Mouse (Mus musculus) liver, embryonic 15.5 days (tissue): ENCODE measurements around the gene Acaa1a. TPM values are rescaled to one million over a fixed set of nuclear protein-coding genes. Genes with fewer than 3 reads are reported as not detected.
A peak's percentile ranks its signal among the peaks of the same experiment; 100 is the strongest.

ENCODE experiments used
- ATAC-seq: fragments of 200-750 bp; cut with Nextera tagmentation; 2 replicates; pipeline ENCODE4 v1.8.0; 2017; ENCODE audit warnings: moderate number of reproducible peaks, mild to moderate bottlenecking, moderate library complexity; ENCODE audit not compliant: insufficient read depth
- H3K27ac ChIP-seq: fragments of 300-500 bp; sonication (generic); replicated peaks from 2 replicates; pipeline ENCODE4 v1.5.1; 2015; ENCODE audit warnings: mild to moderate bottlenecking, inconsistent platforms
- H3K27me3 ChIP-seq: fragments of 300-500 bp; sonication (generic); 2 replicates; pipeline ENCODE4 v1.6.1; 2015; ENCODE audit warnings: mild to moderate bottlenecking, inconsistent platforms
- H3K36me3 ChIP-seq: fragments of 300-500 bp; sonication (generic); replicated peaks from 2 replicates; pipeline ENCODE4 v1.6.1; 2015; ENCODE audit warnings: moderate library complexity, mild to moderate bottlenecking, inconsistent platforms
- H3K4me1 ChIP-seq: fragments of 300-500 bp; sonication (generic); replicated peaks from 2 replicates; pipeline ENCODE4 v1.6.1; 2015; ENCODE audit warnings: inconsistent platforms
- H3K4me2 ChIP-seq: fragments of 300-500 bp; sonication (generic); 2 replicates; pipeline ENCODE4 v1.6.1; 2015; ENCODE audit warnings: moderate library complexity, mild to moderate bottlenecking, inconsistent platforms
- H3K4me3 ChIP-seq: fragments of 300-500 bp; sonication (generic); replicated peaks from 2 replicates; pipeline ENCODE4 v1.5.1; 2015; ENCODE audit warnings: mild to moderate bottlenecking, inconsistent platforms
- H3K9ac ChIP-seq: fragments of 300-500 bp; sonication (generic); 2 replicates; pipeline ENCODE4 v1.6.1; 2015; ENCODE audit warnings: moderate library complexity, mild to moderate bottlenecking, inconsistent platforms
- H3K9me3 ChIP-seq: fragments of 300-500 bp; sonication (generic); replicated peaks from 2 replicates; pipeline ENCODE4 v1.6.1; 2016; ENCODE audit warnings: inconsistent platforms
- WGBS: fragments of 180-500 bp; shearing (Covaris S2); methylation state at CpG from one replicate; pipeline ENCODE4 v1.1.7; 2015; ENCODE audit warnings: mixed read lengths; ENCODE audit not compliant: insufficient replicate concordance; 5-methylcytosine and 5-hydroxymethylcytosine counted together
- polyA plus RNA-seq: library from polyadenylated mRNA; unstranded; fragments of >200 nt; fragmentation: Nextera tagmentation; extraction: Ambion mirVana; gene quantifications from 2 replicates; pipeline ENCODE4 v1.2.1, GENCODE M21; 2015

Gene Acaa1a
- polyA plus RNA-seq, 1 experiment from 2014 or later = 42.4 TPM

DNA sequence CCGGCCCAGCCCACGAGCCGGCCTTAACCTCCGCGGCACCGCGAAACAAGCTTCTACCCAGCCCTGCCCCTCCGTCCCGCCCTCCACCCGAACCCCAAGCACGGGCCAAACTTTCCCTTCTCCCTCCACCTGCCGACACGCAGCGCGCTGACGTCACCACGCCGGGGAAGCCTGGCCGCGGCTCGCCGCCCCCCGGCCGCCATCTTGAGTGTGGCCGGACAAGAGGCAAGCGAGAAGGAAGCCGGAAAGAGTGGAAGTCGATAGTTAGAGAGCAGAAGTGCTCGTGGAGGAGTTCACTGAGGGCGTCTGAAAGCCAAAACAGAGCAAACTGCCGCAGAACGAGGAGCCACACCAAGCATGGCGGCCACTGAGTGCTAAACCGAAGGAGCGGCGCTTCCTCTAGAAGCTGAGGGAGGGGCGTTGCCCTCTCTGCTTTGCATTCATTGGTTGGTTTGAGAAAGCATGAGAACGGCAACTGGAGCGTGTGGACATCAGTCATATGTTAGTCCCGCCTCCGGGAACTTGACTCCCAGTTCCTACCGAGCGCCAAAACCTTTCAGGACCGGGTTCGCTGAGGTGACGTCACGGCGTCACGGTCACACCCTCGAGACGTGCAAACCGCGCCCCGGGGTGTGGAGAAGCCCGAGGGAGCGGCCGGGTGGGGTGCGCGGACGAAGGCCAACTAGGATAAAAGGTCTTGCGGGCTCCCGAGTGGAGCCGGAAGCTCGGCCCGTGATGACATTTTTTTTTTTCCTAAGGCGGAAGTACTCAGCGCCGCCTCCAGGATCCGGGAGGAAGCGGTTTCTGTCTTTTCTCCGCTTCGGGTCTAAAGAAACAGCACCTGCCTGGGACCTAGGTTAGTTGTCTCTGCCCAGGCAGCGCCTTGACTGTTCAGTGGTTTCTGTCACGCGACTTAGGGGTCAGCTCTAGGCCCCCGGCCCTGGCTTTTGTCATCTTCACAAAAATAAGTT, 16.9 kb upstream of the Acaa1a start, which contains the start of gene Oxsr1:
Oxsr1 (minus strand) TSS at position 139 of the 971 bp plus-strand sequence.
- H3K9me3 ChIP-seq = no peaks in the 10 kb centered on the region
- ATAC-seq = peak; percentile 94
- peak within 1 kb of the TSS; percentile 99 for H3K27ac ChIP-seq
- H3K4me1 ChIP-seq = peaks cover 41% of the 10 kb centered on the region
- WGBS = under 1% methylated on average over 76 of the region's 76 CpGs
- H3K4me3 ChIP-seq = peak within 1 kb of the TSS; percentile 86
- no peaks in the 10 kb centered on the region for H3K36me3 ChIP-seq
- H3K9ac ChIP-seq = peak within 1 kb of the TSS; percentile 83
- H3K4me2 ChIP-seq = peak within 1 kb of the TSS; percentile 96
- H3K27me3 ChIP-seq = no peaks in the 10 kb centered on the region

DNA sequence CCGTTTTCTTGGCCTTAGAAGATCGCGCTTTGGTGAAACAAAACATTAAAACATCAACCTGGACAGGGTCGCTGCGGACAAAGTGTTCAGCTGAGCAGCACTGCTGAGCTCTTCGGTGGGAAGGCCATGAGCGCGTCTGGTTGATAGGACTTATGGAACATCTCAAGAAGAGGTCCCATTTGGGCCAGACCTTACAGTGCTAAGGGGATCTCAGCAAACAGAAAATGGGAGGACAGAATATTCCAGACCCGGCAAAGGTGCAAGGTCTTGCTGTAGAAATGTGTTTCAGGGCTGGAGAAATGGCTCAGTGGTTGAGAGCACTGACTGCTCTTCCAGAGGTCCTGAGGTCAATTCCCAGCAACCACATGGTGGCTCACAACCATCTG, 16.2 kb upstream of the Acaa1a start:
- no peak for ATAC-seq
- H3K4me2 ChIP-seq = peak overlapping the region; percentile 96
- H3K4me3 ChIP-seq = peak overlapping the region; percentile 86
- 2% methylated on average over 9 of the region's 9 CpGs for WGBS
- no peaks in the 10 kb centered on the region for H3K9me3 ChIP-seq
- no peaks in the 10 kb centered on the region for H3K36me3 ChIP-seq
- H3K4me1 ChIP-seq = peaks cover 41% of the 10 kb centered on the region
- peak overlapping the region; percentile 77 for H3K9ac ChIP-seq
- peak overlapping the region; percentile 99 for H3K27ac ChIP-seq
- H3K27me3 ChIP-seq = no peaks in the 10 kb centered on the region

DNA sequence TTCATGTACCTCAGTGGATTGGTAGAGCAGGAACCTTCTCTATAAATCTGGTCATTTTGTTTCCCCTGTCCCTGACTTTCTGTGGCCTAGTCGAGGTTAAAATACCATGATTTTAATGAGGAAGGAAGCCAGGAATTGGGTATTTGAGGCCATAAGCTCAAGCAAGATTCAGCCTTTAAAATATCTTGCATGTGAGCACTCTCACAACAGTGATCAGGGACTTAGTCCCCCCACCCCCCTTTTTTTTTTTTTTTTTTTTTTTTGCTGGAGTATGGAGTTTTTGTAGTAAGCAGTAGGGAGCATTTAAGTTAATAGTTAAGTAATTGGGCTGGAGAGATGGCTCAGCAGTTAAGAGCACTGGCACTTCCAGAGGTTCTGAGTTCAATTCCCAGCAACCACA, 15.3 kb upstream of the Acaa1a start:
- Histone ChIP-seq H3K4me2 (peak overlapping the region; percentile 96), H3K27me3 (no peaks in the 10 kb centered on the region), H3K27ac (no peak overlapping the region; the same call in 1 of the 2 replicates), H3K4me3 (peak overlapping the region; percentile 86), H3K36me3 (no peaks in the 10 kb centered on the region), H3K9me3 (no peaks in the 10 kb centered on the region), H3K4me1 (peaks cover 41% of the 10 kb centered on the region), H3K9ac (0 out of 2 replicates have a peak overlapping the region, but pooled peaks have one; percentile 77)
- ATAC-seq = no peak
- 32% methylated on average over 1 of the region's 1 CpGs for WGBS

GRCm38 (mm10) chr9:119328488-119328887, 11.0 kb upstream of the Acaa1a start:
- H3K27ac ChIP-seq = no peak overlapping the region
- peaks cover 12% of the 10 kb centered on the region for H3K4me1 ChIP-seq
- WGBS = 39% methylated on average over 3 of the region's 3 CpGs
- ATAC-seq = no peak
- no peak overlapping the region for H3K4me2 ChIP-seq
- no peaks in the 10 kb centered on the region for H3K27me3 ChIP-seq
- H3K9me3 ChIP-seq = no peaks in the 10 kb centered on the region
- no peaks in the 10 kb centered on the region for H3K36me3 ChIP-seq
- H3K9ac ChIP-seq = no peak overlapping the region
- no peak overlapping the region for H3K4me3 ChIP-seq

DNA sequence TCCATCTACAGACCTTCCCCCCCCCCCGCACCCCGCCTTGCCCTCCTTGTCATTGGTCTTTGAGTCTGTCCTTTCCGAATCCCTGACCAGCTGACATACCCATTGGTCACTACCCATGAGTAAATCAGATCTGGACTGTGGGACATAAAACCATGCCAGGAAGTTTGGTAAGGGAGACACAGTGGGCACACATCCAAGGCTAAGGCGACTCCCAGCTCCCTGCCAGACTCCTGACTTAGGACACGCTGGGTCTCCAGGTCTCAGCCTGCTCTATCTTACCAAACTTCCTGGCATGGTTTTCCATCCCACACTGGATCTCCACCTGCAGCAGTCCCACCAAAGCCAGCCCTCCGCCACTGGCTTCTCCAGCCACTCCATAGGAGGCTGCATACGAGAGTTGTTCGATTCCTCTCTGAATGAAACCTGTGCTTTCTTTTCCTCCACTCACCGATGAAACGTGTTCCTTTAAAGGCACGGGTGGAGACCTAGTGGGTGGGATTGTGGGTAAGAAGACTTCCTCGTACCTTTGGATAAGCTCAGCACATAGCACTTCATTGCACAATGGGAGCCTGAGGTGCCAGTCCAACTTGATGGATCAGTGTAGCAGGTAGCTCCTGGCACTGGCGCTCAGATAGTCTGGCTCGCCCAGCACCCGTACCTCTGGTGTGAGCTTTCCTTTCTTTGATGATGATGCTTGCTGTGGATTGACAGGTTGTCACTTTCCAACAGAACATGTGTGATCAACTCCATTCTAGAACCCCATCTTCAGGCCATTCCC, 9.1 kb upstream of the Acaa1a start:
- Histone ChIP-seq H3K4me1 (peaks cover 11% of the 10 kb centered on the region), H3K9me3 (no peaks in the 10 kb centered on the region), H3K36me3 (no peaks in the 10 kb centered on the region), H3K27ac (no peak overlapping the region), H3K9ac (no peak overlapping the region), H3K4me2 (no peak overlapping the region), H3K27me3 (no peaks in the 10 kb centered on the region), H3K4me3 (no peak overlapping the region)
- ATAC-seq = no peak
- 71% methylated on average over 15 of the region's 15 CpGs for WGBS

- peak overlapping the region; percentile 37; the same call in 1 of the 2 replicates for H3K4me2 ChIP-seq
- H3K27me3 ChIP-seq = no peaks in the 10 kb centered on the region
- H3K27ac ChIP-seq = peak overlapping the region; percentile 51; the same call in 1 of the 2 replicates
- no peaks in the 10 kb centered on the region for H3K9me3 ChIP-seq
- no peak for ATAC-seq
- H3K36me3 ChIP-seq = peaks cover 16% of the 10 kb centered on the region; the same call in 1 of the 2 replicates
- no peak overlapping the region for H3K4me3 ChIP-seq
- WGBS = 14% methylated on average over 10 of the region's 10 CpGs
- H3K4me1 ChIP-seq = peaks cover 26% of the 10 kb centered on the region
- H3K9ac ChIP-seq = no peak overlapping the region
These were observed 5.2 kb upstream of the Acaa1a start for GRCm38 (mm10) chr9:119334324-119334723.

DNA sequence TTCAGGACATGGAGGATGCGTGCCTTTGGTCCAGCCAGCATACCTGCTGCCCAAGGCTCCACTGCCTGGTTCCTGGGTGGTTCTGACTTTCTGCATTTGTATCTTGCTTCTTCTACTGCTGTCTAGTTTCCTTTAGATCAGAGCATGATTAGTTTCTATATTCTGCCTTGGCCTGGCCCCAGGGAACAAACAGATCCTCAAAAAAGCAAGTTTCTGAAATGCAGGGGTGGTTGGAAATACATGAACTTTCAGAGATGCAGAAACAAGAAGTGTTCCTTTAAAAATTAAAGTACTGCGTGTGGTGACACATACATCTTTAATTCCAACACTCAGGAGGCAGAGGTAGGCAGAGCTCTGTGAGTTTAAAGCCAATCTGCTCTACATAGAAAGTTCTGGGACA, 4.6 kb upstream of the Acaa1a start:
- H3K9me3 ChIP-seq = no peaks in the 10 kb centered on the region
- peak overlapping the region; percentile 51; the same call in 1 of the 2 replicates for H3K27ac ChIP-seq
- no peak overlapping the region for H3K4me2 ChIP-seq
- 69% methylated on average over 2 of the region's 2 CpGs for WGBS
- no peak overlapping the region for H3K4me3 ChIP-seq
- peaks cover 16% of the 10 kb centered on the region; the same call in 1 of the 2 replicates for H3K36me3 ChIP-seq
- H3K27me3 ChIP-seq = no peaks in the 10 kb centered on the region
- H3K9ac ChIP-seq = no peak overlapping the region
- ATAC-seq = no peak
- H3K4me1 ChIP-seq = peaks cover 29% of the 10 kb centered on the region

DNA sequence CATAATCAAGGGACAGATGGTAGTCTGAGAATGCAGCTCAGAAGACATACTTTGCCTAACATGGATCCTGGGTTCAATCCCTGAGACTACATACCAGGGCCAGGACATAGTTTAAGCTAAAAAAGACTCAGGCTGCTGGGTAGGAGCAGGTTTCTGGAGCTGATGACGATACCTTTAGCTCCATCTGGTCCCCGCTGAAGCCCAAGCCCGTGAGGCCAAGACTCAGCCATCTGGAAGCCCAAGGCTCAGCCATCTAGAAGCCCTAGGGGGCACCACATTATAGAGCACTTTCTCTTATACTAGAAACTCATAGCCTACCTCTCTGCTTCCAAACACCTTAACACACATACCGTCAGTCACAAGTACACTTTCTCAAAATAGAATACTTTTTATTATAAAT, 3.9 kb upstream of the Acaa1a start:
- 65% methylated on average over 4 of the region's 4 CpGs for WGBS
- H3K4me1 ChIP-seq = peaks cover 36% of the 10 kb centered on the region
- no peaks in the 10 kb centered on the region for H3K27me3 ChIP-seq
- ATAC-seq = no peak
- peaks cover 16% of the 10 kb centered on the region; the same call in 1 of the 2 replicates for H3K36me3 ChIP-seq
- no peak overlapping the region for H3K9ac ChIP-seq
- no peaks in the 10 kb centered on the region for H3K9me3 ChIP-seq
- no peak overlapping the region for H3K27ac ChIP-seq
- H3K4me3 ChIP-seq = no peak overlapping the region
- no peak overlapping the region for H3K4me2 ChIP-seq

- H3K9ac ChIP-seq = no peak overlapping the region
- no peak overlapping the region for H3K4me3 ChIP-seq
- peaks cover 54% of the 10 kb centered on the region for H3K4me1 ChIP-seq
- no peak overlapping the region for H3K4me2 ChIP-seq
- H3K27ac ChIP-seq = no peak overlapping the region
- H3K9me3 ChIP-seq = no peaks in the 10 kb centered on the region
- H3K36me3 ChIP-seq = peaks cover 16% of the 10 kb centered on the region; the same call in 1 of the 2 replicates
- no peaks in the 10 kb centered on the region for H3K27me3 ChIP-seq
- WGBS = 89% methylated on average over 14 of the region's 14 CpGs
- ATAC-seq = no peak
These were observed 1.6 kb upstream of the Acaa1a start for GRCm38 (mm10) chr9:119337842-119338241.

DNA sequence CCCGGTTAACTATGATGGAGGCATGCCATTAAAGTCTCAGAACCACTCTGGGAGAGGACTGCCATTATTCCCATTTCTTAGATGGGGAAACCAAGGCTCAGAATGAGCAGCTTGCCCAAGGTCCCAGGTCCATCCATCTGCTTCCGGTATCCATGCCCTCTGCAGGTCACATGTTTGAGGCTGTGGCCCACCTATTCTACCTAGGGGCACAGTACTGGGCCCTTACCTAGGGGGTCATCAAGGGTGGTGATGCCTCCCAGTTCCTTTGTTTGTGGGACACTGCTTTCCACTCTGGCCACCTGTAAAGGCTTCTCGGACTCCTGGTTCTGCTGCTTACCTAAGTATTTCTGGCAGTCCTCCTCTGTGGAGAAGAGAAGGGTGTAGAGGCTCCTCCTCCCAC, 1.1 kb upstream of the Acaa1a start:
- no peaks in the 10 kb centered on the region for H3K27me3 ChIP-seq
- no peak overlapping the region for H3K9ac ChIP-seq
- H3K4me2 ChIP-seq = peak overlapping the region; percentile 94; the same call in 1 of the 2 replicates
- ATAC-seq = no peak
- 74% methylated on average over 3 of the region's 3 CpGs for WGBS
- peaks cover 54% of the 10 kb centered on the region for H3K4me1 ChIP-seq
- H3K36me3 ChIP-seq = peaks cover 16% of the 10 kb centered on the region; the same call in 1 of the 2 replicates
- no peak overlapping the region for H3K27ac ChIP-seq
- no peaks in the 10 kb centered on the region for H3K9me3 ChIP-seq
- no peak overlapping the region for H3K4me3 ChIP-seq

DNA sequence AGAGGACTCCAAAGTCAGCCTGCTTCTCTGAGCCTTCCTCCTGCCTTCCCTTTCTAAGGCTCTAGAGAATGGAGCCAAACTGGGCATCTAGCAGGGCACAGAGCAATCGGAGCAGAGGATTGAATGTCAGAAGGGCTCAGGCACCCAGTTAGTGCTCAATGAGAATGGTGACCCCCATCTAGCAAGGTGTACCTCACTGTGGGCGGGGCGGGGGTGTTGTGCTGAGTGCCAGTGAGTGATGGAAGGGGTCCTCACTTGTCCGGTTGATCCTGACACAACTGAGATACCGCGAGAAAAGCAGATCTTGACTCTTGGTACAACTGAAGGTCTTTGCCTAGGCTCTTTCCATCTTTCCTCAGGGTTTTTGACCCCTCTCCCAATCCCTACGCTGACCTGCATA, 370 bp upstream of the Acaa1a start:
- no peak overlapping the region; the same call in 1 of the 2 replicates for H3K27ac ChIP-seq
- 30% methylated on average over 7 of the region's 7 CpGs for WGBS
- H3K36me3 ChIP-seq = peaks cover 19% of the 10 kb centered on the region
- peak overlapping the region; percentile 85 for H3K9ac ChIP-seq
- H3K9me3 ChIP-seq = no peaks in the 10 kb centered on the region
- peaks cover 50% of the 10 kb centered on the region for H3K4me1 ChIP-seq
- ATAC-seq = no peak
- H3K27me3 ChIP-seq = no peaks in the 10 kb centered on the region
- H3K4me2 ChIP-seq = peak overlapping the region; percentile 94
- peak overlapping the region; percentile 93 for H3K4me3 ChIP-seq
